Mouse (Mus musculus) 416B (cell line): ENCODE measurements around the gene Tbc1d13.
"Not testable (repeated sequence)": the region's sequence is repeated elsewhere in the genome, so short reads cannot be mapped to it uniquely, and the experiment has no call there.

Source experiments
- DNase-seq: peaks from one replicate; pipeline ENCODE4 v3.0.0; 2011; ENCODE audit warnings: low read depth

The Tbc1d13 gene

GRCm38 (mm10) chr2:30177700-30178675, 44.4 kb downstream of the Tbc1d13 start, which contains the start of gene Spout1:
TSS of gene Spout1 (minus strand) at chr2:30178459.
- peak; percentile 97 for DNase-seq

GRCm38 (mm10) chr2:30178711-30179110, 45.2 kb downstream of the Tbc1d13 start:
- not testable (repeated sequence) for DNase-seq

GRCm38 (mm10) chr2:30182424-30182823, 48.9 kb downstream of the Tbc1d13 start:
- no peak for DNase-seq

GRCm38 (mm10) chr2:30183721-30184120, 50.2 kb downstream of the Tbc1d13 start:
- no peak for DNase-seq

- DNase-seq = no peak
Measured at GRCm38 (mm10) chr2:30185276-30185675, 51.7 kb downstream of the Tbc1d13 start.

- no peak for DNase-seq
Measured at GRCm38 (mm10) chr2:30185681-30186080, 52.1 kb downstream of the Tbc1d13 start.

- DNase-seq = no peak
Measured at GRCm38 (mm10) chr2:30191790-30192580, 58.4 kb downstream of the Tbc1d13 start.

GRCm38 (mm10) chr2:30194656-30195055, 61.1 kb downstream of the Tbc1d13 start:
- no peak for DNase-seq

- no peak for DNase-seq
Measured at GRCm38 (mm10) chr2:30198021-30198420, 64.5 kb downstream of the Tbc1d13 start.

- peak; percentile 80 for DNase-seq
Measured at GRCm38 (mm10) chr2:30199984-30200383, 66.4 kb downstream of the Tbc1d13 start.

- no peak for DNase-seq
Measured at GRCm38 (mm10) chr2:30200388-30200925, 66.9 kb downstream of the Tbc1d13 start.
